Mouse (Mus musculus) neural tube, embryonic 14.5 days (tissue): Measurements from ENCODE around the gene Med25. TPM values are rescaled to one million over a fixed set of nuclear protein-coding genes. Genes with fewer than 3 reads are reported as not detected.
A peak's percentile ranks its signal among the peaks of the same experiment; 100 is the strongest.

Experiments
- ATAC-seq: fragments of 200-750 bp; cut with Nextera tagmentation; 2 replicates; pipeline ENCODE4 v1.8.0; 2017; ENCODE audit warnings: low read depth, mild to moderate bottlenecking, moderate TSS enrichment, moderate library complexity
- H3K27ac ChIP-seq: fragments of 300-500 bp; sonication (generic); 2 replicates; pipeline ENCODE4 v1.5.1; 2014; ENCODE audit warnings: low read depth, mild to moderate bottlenecking, control low read depth, low read length, moderate library complexity, mixed read lengths
- H3K27me3 ChIP-seq: fragments of 300-500 bp; sonication (generic); 2 replicates; pipeline ENCODE4 v1.6.1; 2014; ENCODE audit warnings: low read length; ENCODE audit not compliant: control insufficient read depth, insufficient read depth
- H3K36me3 ChIP-seq: fragments of 300-500 bp; sonication (generic); 2 replicates; pipeline ENCODE4 v1.6.1; 2014; ENCODE audit warnings: low read length, mixed read lengths; ENCODE audit not compliant: control insufficient read depth, insufficient read depth
- H3K4me1 ChIP-seq: fragments of 300-500 bp; sonication (generic); 2 replicates; pipeline ENCODE4 v1.6.1; 2014; ENCODE audit warnings: low read length; ENCODE audit not compliant: control insufficient read depth, insufficient read depth
- H3K4me2 ChIP-seq: fragments of 300-500 bp; sonication (generic); 2 replicates; pipeline ENCODE4 v1.6.1; 2014; ENCODE audit warnings: mild to moderate bottlenecking, low read depth, low read length, control low read depth
- H3K4me3 ChIP-seq: fragments of 300-500 bp; sonication (generic); 2 replicates; pipeline ENCODE4 v1.5.1; 2014; ENCODE audit warnings: low read depth, low read length, control low read depth, mixed read lengths
- H3K9ac ChIP-seq: fragments of 300-500 bp; sonication (generic); replicated peaks from 2 replicates; pipeline ENCODE4 v1.6.1; 2014; ENCODE audit warnings: low read depth, mild to moderate bottlenecking, control low read depth, low read length, mixed read lengths
- H3K9me3 ChIP-seq: fragments of 300-500 bp; sonication (generic); 2 replicates; pipeline ENCODE4 v1.6.1; 2016; ENCODE audit warnings: low read length; ENCODE audit not compliant: control insufficient read depth
- WGBS: fragments of 180-500 bp; shearing (Covaris S2); extraction: QIAGEN DNeasy Blood & Tissue Kit; methylation state at CpG from one replicate; pipeline ENCODE4 v1.1.7; 2014; 5-methylcytosine and 5-hydroxymethylcytosine counted together
- polyA plus RNA-seq: library from polyadenylated mRNA; unstranded; fragments of >200 nt; fragmentation: Nextera tagmentation; extraction: Ambion mirVana; gene quantifications from 2 replicates; pipeline ENCODE4 v1.2.1, GENCODE M21; 2014

Gene Med25
- polyA plus RNA-seq, 1 experiment from 2014 or later = 85.7 TPM

DNA sequence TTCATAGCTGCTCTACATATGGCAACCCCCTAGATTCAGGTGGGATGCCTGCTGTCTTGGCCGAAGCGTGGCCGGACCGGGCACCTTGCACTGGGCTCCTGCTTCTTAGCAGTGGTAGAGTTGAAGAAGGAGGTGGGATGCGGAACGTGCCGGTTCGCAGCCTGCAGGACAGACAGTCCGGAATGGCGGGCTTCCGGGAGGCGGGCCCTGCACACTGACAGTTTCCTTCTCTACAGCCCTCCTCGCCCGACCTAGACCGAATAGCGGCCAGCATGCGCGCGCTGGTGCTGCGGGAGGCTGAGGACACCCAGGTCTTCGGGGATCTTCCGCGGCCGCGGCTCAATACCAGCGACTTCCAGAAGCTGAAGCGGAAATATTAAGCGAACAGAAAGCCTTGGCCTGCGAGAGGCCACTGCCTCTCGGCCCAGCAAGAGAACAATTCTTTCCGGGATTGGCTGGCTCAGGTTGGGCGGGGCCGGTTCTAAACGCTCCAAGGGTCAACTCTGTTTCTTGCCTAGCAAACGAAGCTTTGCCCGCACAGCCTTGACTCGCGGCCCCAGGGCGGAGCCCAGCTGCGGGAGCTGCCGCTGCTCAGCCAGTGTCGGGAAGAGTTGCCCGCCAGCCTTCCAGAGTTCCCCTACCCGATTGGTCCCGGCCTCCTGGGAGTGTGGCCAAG is 38.0 kb downstream of the Med25 start:
- Histone ChIP-seq H3K27me3 (no peaks in the 10 kb centered on the region), H3K9ac (peak overlapping the region; percentile 63), H3K4me2 (peak overlapping the region; percentile 63), H3K27ac (peak overlapping the region; percentile 78), H3K4me3 (peak overlapping the region; percentile 33), H3K36me3 (0 out of 2 replicates have a peak, but pooled peaks cover 2% of the 10 kb centered on the region), H3K9me3 (no peaks in the 10 kb centered on the region), H3K4me1 (peaks cover 37% of the 10 kb centered on the region)
- WGBS = under 1% methylated on average over 45 of the region's 45 CpGs
- ATAC-seq = 0 out of 2 replicates have a peak, but pooled peaks have one; percentile 14

DNA sequence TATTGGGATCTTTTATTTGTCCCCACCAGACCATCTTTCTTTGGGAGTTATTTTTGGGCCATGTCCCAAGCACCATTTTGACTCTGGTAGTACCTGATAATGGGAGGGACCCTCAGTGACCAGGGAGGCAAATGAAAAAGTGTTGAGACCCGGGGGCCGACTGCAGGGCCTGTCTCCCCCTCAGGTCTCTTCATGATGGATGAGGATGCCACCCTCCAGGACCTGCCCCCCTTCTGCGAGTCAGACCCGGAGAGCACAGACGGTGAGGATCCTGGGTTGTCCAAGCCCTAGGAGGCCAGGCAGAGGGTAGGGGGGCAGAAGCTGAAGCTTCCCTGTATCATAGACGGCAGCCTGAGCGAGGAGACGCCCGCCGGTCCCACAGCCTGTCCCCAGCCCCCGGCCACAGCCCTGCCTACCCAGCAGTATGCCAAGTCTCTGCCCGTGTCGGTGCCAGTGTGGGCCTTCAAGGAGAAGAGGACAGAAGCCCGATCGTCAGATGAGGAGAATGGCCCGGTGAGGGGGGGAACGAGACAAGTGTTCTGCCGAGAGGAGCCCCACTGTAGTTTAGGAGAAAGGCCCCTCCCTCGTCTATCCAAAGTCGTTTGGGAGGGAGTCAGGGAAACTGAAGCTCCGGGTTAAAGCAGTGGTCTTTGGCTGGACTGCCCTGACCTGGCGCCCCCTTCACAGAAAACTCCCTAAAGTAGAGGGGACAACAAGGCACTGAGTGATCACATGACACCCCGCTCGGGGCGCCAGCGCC is 38.7 kb downstream of the Med25 start:
- Histone ChIP-seq H3K9ac (peak overlapping the region; percentile 63), H3K36me3 (0 out of 2 replicates have a peak, but pooled peaks cover 2% of the 10 kb centered on the region), H3K4me3 (peak overlapping the region; percentile 33), H3K4me2 (peak overlapping the region; percentile 63), H3K27ac (peak overlapping the region; percentile 78), H3K4me1 (peaks cover 37% of the 10 kb centered on the region), H3K27me3 (no peaks in the 10 kb centered on the region), H3K9me3 (no peaks in the 10 kb centered on the region)
- ATAC-seq = no peak
- WGBS = 32% methylated on average over 25 of the region's 26 CpGs

DNA sequence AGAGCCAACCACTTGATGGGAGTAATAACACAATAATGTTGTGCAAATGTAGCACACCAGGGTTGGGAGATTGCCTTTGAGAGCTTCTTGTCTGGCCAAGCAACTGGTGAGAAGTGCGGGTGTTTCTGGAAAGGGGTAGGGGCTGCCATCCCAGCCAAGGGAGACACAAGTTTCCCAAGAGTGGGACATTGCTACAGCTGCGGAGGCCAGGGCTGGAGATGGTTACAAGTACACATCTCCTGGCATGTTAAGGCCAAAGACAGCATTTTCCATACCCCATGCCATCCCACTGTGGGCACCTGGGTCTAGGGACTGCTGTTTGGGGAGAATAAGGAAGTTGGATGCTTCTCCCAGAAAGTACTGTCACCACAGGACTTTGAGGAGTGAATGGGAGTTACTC is 39.4 kb downstream of the Med25 start:
- ATAC-seq = no peak
- Histone ChIP-seq H3K27me3 (no peaks in the 10 kb centered on the region), H3K36me3 (0 out of 2 replicates have a peak, but pooled peaks cover 2% of the 10 kb centered on the region), H3K4me1 (peaks cover 30% of the 10 kb centered on the region), H3K9ac (no peak overlapping the region), H3K9me3 (no peaks in the 10 kb centered on the region), H3K27ac (no peak overlapping the region), H3K4me3 (no peak overlapping the region), H3K4me2 (no peak overlapping the region)
- 94% methylated on average over 2 of the region's 2 CpGs for WGBS

GRCm38 (mm10) chr7:44852259-44853027 is 40.1 kb downstream of the Med25 start:
- WGBS = 90% methylated on average over 36 of the region's 36 CpGs
- Histone ChIP-seq H3K4me3 (no peak overlapping the region), H3K9ac (no peak overlapping the region), H3K27me3 (no peaks in the 10 kb centered on the region), H3K9me3 (no peaks in the 10 kb centered on the region), H3K4me1 (peaks cover 32% of the 10 kb centered on the region), H3K4me2 (no peak overlapping the region), H3K27ac (no peak overlapping the region), H3K36me3 (0 out of 2 replicates have a peak, but pooled peaks cover 2% of the 10 kb centered on the region)
- ATAC-seq = no peak

GRCm38 (mm10) chr7:44851625-44852234 is 40.8 kb downstream of the Med25 start:
- Histone ChIP-seq H3K4me1 (peaks cover 34% of the 10 kb centered on the region), H3K27me3 (no peaks in the 10 kb centered on the region), H3K36me3 (peaks cover 3% of the 10 kb centered on the region; the same call in 1 of the 2 replicates), H3K27ac (no peak overlapping the region), H3K4me3 (no peak overlapping the region), H3K4me2 (no peak overlapping the region), H3K9ac (no peak overlapping the region), H3K9me3 (no peaks in the 10 kb centered on the region)
- 93% methylated on average over 12 of the region's 12 CpGs for WGBS
- no peak for ATAC-seq

GRCm38 (mm10) chr7:44850789-44851624 is 41.5 kb downstream of the Med25 start:
- no peak overlapping the region for H3K27ac ChIP-seq
- ATAC-seq = no peak
- WGBS = 82% methylated on average over 8 of the region's 8 CpGs
- no peaks in the 10 kb centered on the region for H3K27me3 ChIP-seq
- H3K9me3 ChIP-seq = no peaks in the 10 kb centered on the region
- peak overlapping the region; percentile 71 for H3K4me2 ChIP-seq
- H3K4me1 ChIP-seq = peaks cover 30% of the 10 kb centered on the region
- peak overlapping the region; percentile 73 for H3K9ac ChIP-seq
- peak overlapping the region; percentile 68 for H3K4me3 ChIP-seq
- H3K36me3 ChIP-seq = peaks cover 11% of the 10 kb centered on the region

GRCm38 (mm10) chr7:44850146-44850545 is 42.4 kb downstream of the Med25 start:
- under 1% methylated on average over 32 of the region's 33 CpGs for WGBS
- Histone ChIP-seq H3K9ac (peak overlapping the region; percentile 73), H3K27me3 (no peaks in the 10 kb centered on the region), H3K36me3 (peaks cover 19% of the 10 kb centered on the region), H3K4me2 (peak overlapping the region; percentile 71), H3K4me3 (peak overlapping the region; percentile 68), H3K27ac (peak overlapping the region; percentile 97), H3K4me1 (peaks cover 29% of the 10 kb centered on the region), H3K9me3 (no peaks in the 10 kb centered on the region)
- peak; percentile 44 for ATAC-seq
